Mouse (Mus musculus) limb, embryonic 13.5 days (tissue): ENCODE data around the gene Sesn3. TPM values are rescaled to one million over a fixed set of nuclear protein-coding genes. Genes with fewer than 3 reads are reported as not detected.

ENCODE experiments used
- ATAC-seq: fragments of 200-750 bp; cut with Nextera tagmentation; 2 replicates; pipeline ENCODE4 v1.8.0; 2017; ENCODE audit warnings: low read depth, moderate number of reproducible peaks, moderate TSS enrichment; ENCODE audit not compliant: low FRiP score
- H3K27ac ChIP-seq: fragments of 300-500 bp; sonication (generic); 2 replicates; pipeline ENCODE4 v1.5.1; 2015; ENCODE audit warnings: inconsistent platforms, mild to moderate bottlenecking, moderate library complexity
- H3K27me3 ChIP-seq: fragments of 300-500 bp; sonication (generic); 2 replicates; pipeline ENCODE4 v1.6.1; 2015; ENCODE audit warnings: mild to moderate bottlenecking, inconsistent platforms
- H3K36me3 ChIP-seq: fragments of 300-500 bp; sonication (generic); 2 replicates; pipeline ENCODE4 v1.6.1; 2015; ENCODE audit warnings: inconsistent platforms, mild to moderate bottlenecking, moderate library complexity
- H3K4me1 ChIP-seq: fragments of 300-500 bp; sonication (generic); 2 replicates; pipeline ENCODE4 v1.6.1; 2015; ENCODE audit warnings: inconsistent platforms
- H3K4me2 ChIP-seq: fragments of 300-500 bp; sonication (generic); replicated peaks from 2 replicates; pipeline ENCODE4 v1.6.1; 2015; ENCODE audit warnings: inconsistent platforms, mild to moderate bottlenecking, moderate library complexity
- H3K4me3 ChIP-seq: fragments of 300-500 bp; sonication (generic); 2 replicates; pipeline ENCODE4 v1.5.1; 2015; ENCODE audit warnings: moderate library complexity, mild to moderate bottlenecking, inconsistent platforms
- H3K9ac ChIP-seq: fragments of 300-500 bp; sonication (generic); 2 replicates; pipeline ENCODE4 v1.6.1; 2015; ENCODE audit warnings: mild to moderate bottlenecking, inconsistent platforms
- H3K9me3 ChIP-seq: fragments of 300-500 bp; sonication (generic); 2 replicates; pipeline ENCODE4 v1.6.1; 2016; ENCODE audit warnings: inconsistent platforms
- WGBS: fragments of 180-500 bp; shearing (Covaris S2); methylation state at CpG from one replicate; pipeline ENCODE4 v1.1.7; 2015; 5-methylcytosine and 5-hydroxymethylcytosine counted together
- polyA plus RNA-seq: library from polyadenylated mRNA; unstranded; fragments of >200 nt; fragmentation: Nextera tagmentation; extraction: Ambion mirVana; gene quantifications from 2 replicates; pipeline ENCODE4 v1.2.1, GENCODE M21; 2015

The Sesn3 gene
- polyA plus RNA-seq, 1 experiment from 2014 or later: 27.9 TPM

- Histone ChIP-seq H3K9me3 (no peaks in the 10 kb centered on the region; the same call in 1 of the 2 replicates), H3K4me2 (no peak overlapping the region), H3K9ac (no peak overlapping the region), H3K36me3 (no peaks in the 10 kb centered on the region), H3K27ac (no peak overlapping the region), H3K27me3 (no peaks in the 10 kb centered on the region), H3K4me1 (no peaks in the 10 kb centered on the region), H3K4me3 (no peak overlapping the region)
- no peak for ATAC-seq
- WGBS: 51% methylated on average over 3 of the region's 3 CpGs
Observed at GRCm38 (mm10) chr9:14261150-14261549, 13.7 kb upstream of the Sesn3 start.

GRCm38 (mm10) chr9:14262568-14262972 is 12.3 kb upstream of the Sesn3 start:
- H3K36me3 ChIP-seq: no peaks in the 10 kb centered on the region
- no peak overlapping the region for H3K4me2 ChIP-seq
- H3K4me1 ChIP-seq: no peaks in the 10 kb centered on the region
- ATAC-seq: no peak
- no peak overlapping the region for H3K27ac ChIP-seq
- no peaks in the 10 kb centered on the region for H3K27me3 ChIP-seq
- no peak overlapping the region for H3K4me3 ChIP-seq
- H3K9me3 ChIP-seq: no peaks in the 10 kb centered on the region; the same call in 1 of the 2 replicates
- no peak overlapping the region for H3K9ac ChIP-seq
- WGBS: 78% methylated on average over 4 of the region's 4 CpGs

- H3K4me2 ChIP-seq: no peak overlapping the region
- H3K4me1 ChIP-seq: no peaks in the 10 kb centered on the region
- no peaks in the 10 kb centered on the region for H3K36me3 ChIP-seq
- ATAC-seq: no peak
- H3K9me3 ChIP-seq: no peaks in the 10 kb centered on the region; the same call in 1 of the 2 replicates
- 42% methylated on average over 2 of the region's 2 CpGs for WGBS
- no peak overlapping the region for H3K9ac ChIP-seq
- H3K27ac ChIP-seq: no peak overlapping the region
- H3K4me3 ChIP-seq: no peak overlapping the region
- no peaks in the 10 kb centered on the region for H3K27me3 ChIP-seq
Observed at GRCm38 (mm10) chr9:14266470-14266869, 8.4 kb upstream of the Sesn3 start.

GRCm38 (mm10) chr9:14268578-14268977 is 6.3 kb upstream of the Sesn3 start:
- no peak for ATAC-seq
- Histone ChIP-seq H3K4me1 (no peaks in the 10 kb centered on the region), H3K4me3 (no peak overlapping the region), H3K4me2 (no peak overlapping the region), H3K36me3 (no peaks in the 10 kb centered on the region), H3K27ac (no peak overlapping the region), H3K27me3 (no peaks in the 10 kb centered on the region), H3K9me3 (no peaks in the 10 kb centered on the region; the same call in 1 of the 2 replicates), H3K9ac (no peak overlapping the region)
- whole genome bisulfite sequencing: 73% methylated on average over 2 of the region's 2 CpGs

- Histone ChIP-seq H3K4me1 (peaks cover 10% of the 10 kb centered on the region), H3K9me3 (no peaks in the 10 kb centered on the region), H3K27me3 (no peaks in the 10 kb centered on the region), H3K4me3 (no peak overlapping the region), H3K36me3 (no peaks in the 10 kb centered on the region), H3K27ac (no peak overlapping the region), H3K9ac (no peak overlapping the region), H3K4me2 (no peak overlapping the region)
- WGBS: 75% methylated on average over 1 of the region's 1 CpGs
- no peak for ATAC-seq
Observed at GRCm38 (mm10) chr9:14272921-14273320, 1.9 kb upstream of the Sesn3 start.

GRCm38 (mm10) chr9:14274586-14274985 is 281 bp upstream of the Sesn3 start:
- Histone ChIP-seq H3K9me3 (no peaks in the 10 kb centered on the region), H3K4me2 (peak overlapping the region; percentile 68), H3K4me1 (peaks cover 17% of the 10 kb centered on the region), H3K27me3 (no peaks in the 10 kb centered on the region), H3K36me3 (no peaks in the 10 kb centered on the region), H3K27ac (peak overlapping the region; percentile 94), H3K9ac (no peak overlapping the region), H3K4me3 (peak overlapping the region; percentile 39; the same call in 1 of the 2 replicates)
- no peak for ATAC-seq
- WGBS: 39% methylated on average over 5 of the region's 5 CpGs

- WGBS: under 1% methylated on average over 50 of the region's 54 CpGs
- no peaks in the 10 kb centered on the region for H3K27me3 ChIP-seq
- H3K36me3 ChIP-seq: no peaks in the 10 kb centered on the region
- peak overlapping the region; percentile 92 for H3K4me3 ChIP-seq
- no peaks in the 10 kb centered on the region for H3K9me3 ChIP-seq
- H3K4me2 ChIP-seq: peak overlapping the region; percentile 68
- ATAC-seq: peak; percentile 98
- H3K4me1 ChIP-seq: peaks cover 21% of the 10 kb centered on the region
- H3K9ac ChIP-seq: peak overlapping the region; percentile 96
- peak overlapping the region; percentile 97 for H3K27ac ChIP-seq
Observed at GRCm38 (mm10) chr9:14275792-14276480, 1.1 kb downstream of the Sesn3 start.

- Histone ChIP-seq H3K9ac (peak overlapping the region; percentile 96), H3K4me2 (peak overlapping the region; percentile 68), H3K36me3 (no peaks in the 10 kb centered on the region), H3K9me3 (no peaks in the 10 kb centered on the region), H3K4me3 (peak overlapping the region; percentile 92), H3K27ac (peak overlapping the region; percentile 97), H3K4me1 (peaks cover 23% of the 10 kb centered on the region), H3K27me3 (no peaks in the 10 kb centered on the region)
- under 1% methylated on average over 48 of the region's 61 CpGs for WGBS
- ATAC-seq: peak; percentile 55
Observed at GRCm38 (mm10) chr9:14276481-14277287, 1.8 kb downstream of the Sesn3 start.

GRCm38 (mm10) chr9:14277365-14277991 is 2.6 kb downstream of the Sesn3 start:
- peaks cover 23% of the 10 kb centered on the region for H3K4me1 ChIP-seq
- peak overlapping the region; percentile 96 for H3K9ac ChIP-seq
- no peak for ATAC-seq
- under 1% methylated on average over 7 of the region's 7 CpGs for WGBS
- H3K4me3 ChIP-seq: peak overlapping the region; percentile 92
- no peaks in the 10 kb centered on the region for H3K36me3 ChIP-seq
- peak overlapping the region; percentile 97; the same call in 1 of the 2 replicates for H3K27ac ChIP-seq
- H3K4me2 ChIP-seq: peak overlapping the region; percentile 68
- H3K9me3 ChIP-seq: no peaks in the 10 kb centered on the region
- H3K27me3 ChIP-seq: no peaks in the 10 kb centered on the region

- Histone ChIP-seq H3K36me3 (no peaks in the 10 kb centered on the region), H3K4me1 (peaks cover 26% of the 10 kb centered on the region), H3K27me3 (no peaks in the 10 kb centered on the region), H3K4me3 (no peak overlapping the region), H3K9ac (no peak overlapping the region), H3K9me3 (no peaks in the 10 kb centered on the region), H3K27ac (no peak overlapping the region), H3K4me2 (no peak overlapping the region)
- 83% methylated on average over 1 of the region's 1 CpGs for WGBS
- ATAC-seq: no peak
Observed at GRCm38 (mm10) chr9:14280696-14281095, 5.8 kb downstream of the Sesn3 start.

GRCm38 (mm10) chr9:14285036-14285435 is 10.2 kb downstream of the Sesn3 start:
- H3K9me3 ChIP-seq: no peaks in the 10 kb centered on the region
- no peak overlapping the region for H3K9ac ChIP-seq
- H3K4me2 ChIP-seq: no peak overlapping the region
- H3K4me1 ChIP-seq: peaks cover 22% of the 10 kb centered on the region
- no peak overlapping the region for H3K4me3 ChIP-seq
- 66% methylated on average over 3 of the region's 3 CpGs for WGBS
- H3K36me3 ChIP-seq: no peaks in the 10 kb centered on the region
- ATAC-seq: no peak
- H3K27me3 ChIP-seq: no peaks in the 10 kb centered on the region
- no peak overlapping the region for H3K27ac ChIP-seq

- 82% methylated on average over 1 of the region's 1 CpGs for WGBS
- Histone ChIP-seq H3K27me3 (no peaks in the 10 kb centered on the region), H3K36me3 (no peaks in the 10 kb centered on the region), H3K9me3 (no peaks in the 10 kb centered on the region), H3K27ac (no peak overlapping the region), H3K4me1 (peaks cover 16% of the 10 kb centered on the region), H3K9ac (no peak overlapping the region), H3K4me2 (no peak overlapping the region), H3K4me3 (no peak overlapping the region)
- ATAC-seq: no peak
Observed at GRCm38 (mm10) chr9:14287234-14287633, 12.4 kb downstream of the Sesn3 start.
